Mouse (Mus musculus) kidney, adult 2 months (tissue): Measurements from ENCODE around the gene Ralgps1. TPM values are rescaled to one million over a fixed set of nuclear protein-coding genes. Genes with fewer than 3 reads are reported as not detected.
A peak's percentile ranks its signal among the peaks of the same experiment; 100 is the strongest.

Experiments used
- DNase-seq: peaks from one replicate; pipeline ENCODE4 v3.0.0; 2021
- H3K27ac ChIP-seq: fragments of 200-500 bp; 2 replicates; pipeline ENCODE4 v1.5.1; 2012; ENCODE audit warnings: low read depth, low read length, control low read depth, inconsistent platforms; ENCODE audit not compliant: insufficient read depth
- H3K27me3 ChIP-seq: fragments of 200-500 bp; replicated peaks from 2 replicates; pipeline ENCODE4 v1.6.1; 2012; ENCODE audit warnings: mild to moderate bottlenecking, moderate library complexity, low read length, inconsistent platforms; ENCODE audit not compliant: control insufficient read depth, insufficient read depth
- H3K36me3 ChIP-seq: fragments of 200-500 bp; 2 replicates; pipeline ENCODE4 v1.6.1; 2012; ENCODE audit warnings: mild to moderate bottlenecking, moderate library complexity, low read length, inconsistent platforms; ENCODE audit not compliant: control insufficient read depth, insufficient read depth
- H3K4me1 ChIP-seq: fragments of 200-500 bp; 2 replicates; pipeline ENCODE4 v1.6.1; 2011; ENCODE audit warnings: low read length; ENCODE audit not compliant: control insufficient read depth, insufficient read depth
- H3K4me3 ChIP-seq: fragments of 200-500 bp; 2 replicates; pipeline ENCODE4 v1.5.1; 2011; ENCODE audit warnings: mild to moderate bottlenecking, low read depth, low read length, control low read depth; ENCODE audit not compliant: insufficient read depth
- CTCF ChIP-seq: fragments of 200-500 bp; conservative IDR thresholded peaks from 2 replicates; pipeline ENCODE4 v1.5.1; 2011; ENCODE audit warnings: low read depth, mild to moderate bottlenecking, control low read depth, low read length, moderate library complexity, mixed read lengths; ENCODE audit not compliant: insufficient read depth, insufficient read length
- POLR2A ChIP-seq: fragments of 200-500 bp; IDR thresholded peaks from one replicate; pipeline ENCODE4 v1.6.1; 2011; ENCODE audit warnings: low read depth, low read length, control low read depth
- WGBS: fragments of 180-500 bp; shearing (Covaris S2); methylation state at CpG from one replicate; pipeline ENCODE4 v1.1.7; 2018; 5-methylcytosine and 5-hydroxymethylcytosine counted together
- polyA plus RNA-seq: library from polyadenylated mRNA; depleted of rRNA; stranded (reverse); fragments of >200 nt; gene quantifications from 2 replicates; pipeline ENCODE4 v1.2.3, GENCODE M21; 2012

Gene Ralgps1
- polyA plus RNA-seq, 1 experiment, result 4.9 TPM

DNA sequence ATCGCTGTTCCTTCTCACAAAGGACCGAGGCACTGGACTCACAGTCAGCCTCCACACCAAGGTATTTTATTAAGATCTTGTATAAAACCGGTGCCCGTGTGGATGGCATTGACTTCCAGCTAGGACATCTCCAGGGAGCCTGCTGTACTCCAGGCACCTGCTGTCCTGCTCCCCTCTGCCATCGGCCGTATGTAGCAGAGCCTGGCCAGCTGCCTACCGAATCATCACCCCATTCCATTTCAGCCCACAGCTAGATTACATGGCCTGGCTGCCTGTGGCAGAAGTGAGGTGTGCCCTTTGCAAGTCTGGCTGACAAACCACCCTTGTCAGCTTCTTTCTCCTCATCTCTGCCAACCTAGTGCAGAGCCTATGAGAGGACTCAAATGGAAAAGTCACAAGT is 197.6 kb downstream of the Ralgps1 start:
- H3K36me3 ChIP-seq, result no peaks in the 10 kb centered on the region
- no peak overlapping the region for H3K4me3 ChIP-seq
- DNase-seq, result no peak
- H3K27ac ChIP-seq, result no peak overlapping the region
- H3K27me3 ChIP-seq, result no peaks in the 10 kb centered on the region
- H3K4me1 ChIP-seq, result peaks cover 5% of the 10 kb centered on the region; the same call in 1 of the 2 replicates
- WGBS, result 87% methylated on average over 7 of the region's 7 CpGs
- no peak for TF ChIP-seq CTCF
- TF ChIP-seq POLR2A, result no peak

- no peak overlapping the region for H3K27ac ChIP-seq
- TF ChIP-seq CTCF (no peak), POLR2A (no peak)
- no peak for DNase-seq
- no peak overlapping the region for H3K4me3 ChIP-seq
- whole genome bisulfite sequencing, result 77% methylated on average over 10 of the region's 10 CpGs
- no peaks in the 10 kb centered on the region for H3K27me3 ChIP-seq
- peaks cover 5% of the 10 kb centered on the region; the same call in 1 of the 2 replicates for H3K4me1 ChIP-seq
- H3K36me3 ChIP-seq, result no peaks in the 10 kb centered on the region
Measured at GRCm38 (mm10) chr2:33173126-33173525, 198.2 kb downstream of the Ralgps1 start.

- Histone ChIP-seq H3K4me3 (no peak overlapping the region), H3K4me1 (peaks cover 8% of the 10 kb centered on the region; the same call in 1 of the 2 replicates), H3K27me3 (no peaks in the 10 kb centered on the region), H3K36me3 (no peaks in the 10 kb centered on the region), H3K27ac (no peak overlapping the region)
- TF ChIP-seq CTCF (no peak), POLR2A (no peak)
- DNase-seq, result no peak
- 73% methylated on average over 10 of the region's 10 CpGs for WGBS
Measured at GRCm38 (mm10) chr2:33170777-33171565, 200.3 kb downstream of the Ralgps1 start.

DNA sequence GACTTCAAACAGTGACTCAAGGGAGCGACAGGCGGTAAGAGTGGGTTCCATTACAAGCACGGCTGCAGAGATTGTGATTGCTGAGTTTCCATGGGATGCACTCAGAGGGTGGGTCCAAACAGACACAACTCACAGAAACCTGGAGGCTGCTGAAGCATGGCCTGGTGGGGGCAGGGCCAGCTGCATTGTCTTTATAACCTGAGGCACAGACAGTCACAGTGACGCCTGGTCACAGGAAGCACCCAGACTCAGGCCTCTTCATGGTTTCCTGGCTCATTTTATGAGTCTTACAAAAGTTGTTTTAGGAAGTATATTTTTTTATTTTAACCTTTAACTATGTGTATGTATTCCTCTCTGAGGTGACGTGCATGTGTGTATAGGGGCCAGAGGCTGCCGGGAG is 201.8 kb downstream of the Ralgps1 start:
- Histone ChIP-seq H3K4me1 (peaks cover 20% of the 10 kb centered on the region), H3K36me3 (no peaks in the 10 kb centered on the region), H3K4me3 (no peak overlapping the region), H3K27ac (no peak overlapping the region), H3K27me3 (no peaks in the 10 kb centered on the region)
- DNase-seq, result no peak
- 79% methylated on average over 6 of the region's 6 CpGs for WGBS
- TF ChIP-seq POLR2A (no peak), CTCF (no peak)

DNA sequence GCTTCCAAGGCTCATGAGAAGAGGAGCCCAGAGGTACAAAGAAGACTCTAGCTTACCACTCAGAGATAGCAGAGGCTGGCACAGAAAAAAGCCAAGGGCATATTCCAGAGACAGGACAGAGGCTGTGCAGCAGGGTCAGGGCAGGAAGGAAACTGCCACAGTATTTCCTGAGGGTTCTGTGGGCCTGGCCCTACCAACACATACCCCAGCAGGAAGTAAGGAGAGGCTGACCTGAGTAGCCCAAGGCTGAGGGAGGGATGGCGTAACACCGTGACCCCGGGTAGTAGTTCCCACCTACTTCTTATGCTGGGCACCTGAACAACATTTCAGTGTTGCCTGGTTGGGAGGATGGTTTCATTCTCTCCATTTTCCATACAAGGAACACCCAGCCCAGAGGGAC is 204.2 kb downstream of the Ralgps1 start:
- no peak overlapping the region for H3K27ac ChIP-seq
- H3K4me3 ChIP-seq, result no peak overlapping the region
- WGBS, result 78% methylated on average over 3 of the region's 3 CpGs
- no peak for TF ChIP-seq POLR2A
- no peak for TF ChIP-seq CTCF
- H3K36me3 ChIP-seq, result no peaks in the 10 kb centered on the region
- peaks cover 21% of the 10 kb centered on the region for H3K4me1 ChIP-seq
- H3K27me3 ChIP-seq, result no peaks in the 10 kb centered on the region
- DNase-seq, result no peak

DNA sequence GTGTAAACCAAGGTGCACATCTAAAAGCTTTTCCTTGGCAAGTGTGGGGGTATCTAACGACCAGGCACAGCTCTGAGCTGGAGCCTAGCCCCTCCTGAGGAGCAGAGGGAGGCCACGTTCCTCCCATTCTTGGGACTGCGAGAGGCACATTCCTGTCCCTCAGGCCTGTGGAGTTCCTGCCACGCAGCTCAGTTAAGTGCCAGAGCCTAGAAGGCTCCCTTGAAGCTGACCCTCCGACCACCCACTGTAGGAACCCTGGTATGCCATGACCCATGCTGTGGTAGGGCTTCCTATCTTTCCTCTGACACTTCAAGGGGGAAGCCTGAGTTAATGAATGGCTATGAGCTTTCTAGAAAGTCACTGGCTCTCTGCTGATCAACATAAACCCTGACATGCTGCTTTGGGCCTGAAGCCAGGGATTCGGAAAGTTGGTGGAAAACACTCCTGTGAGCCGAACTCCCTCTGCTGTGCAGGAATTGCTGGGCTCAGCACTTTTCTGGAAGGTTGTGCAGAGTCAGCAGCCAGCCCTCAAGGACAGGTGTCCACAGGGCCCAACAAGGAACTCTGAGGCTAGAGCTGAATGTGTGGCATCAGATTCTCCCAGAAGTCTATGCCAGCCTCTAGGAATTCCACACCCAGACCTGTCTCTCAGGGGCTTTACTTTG is 205.4 kb downstream of the Ralgps1 start:
- H3K4me3 ChIP-seq, result no peak overlapping the region
- H3K27ac ChIP-seq, result peak overlapping the region; percentile 67
- DNase-seq, result peak; percentile 93
- H3K4me1 ChIP-seq, result peaks cover 21% of the 10 kb centered on the region
- WGBS, result 21% methylated on average over 7 of the region's 7 CpGs
- no peaks in the 10 kb centered on the region for H3K36me3 ChIP-seq
- TF ChIP-seq CTCF (no peak), POLR2A (no peak)
- H3K27me3 ChIP-seq, result no peaks in the 10 kb centered on the region

DNA sequence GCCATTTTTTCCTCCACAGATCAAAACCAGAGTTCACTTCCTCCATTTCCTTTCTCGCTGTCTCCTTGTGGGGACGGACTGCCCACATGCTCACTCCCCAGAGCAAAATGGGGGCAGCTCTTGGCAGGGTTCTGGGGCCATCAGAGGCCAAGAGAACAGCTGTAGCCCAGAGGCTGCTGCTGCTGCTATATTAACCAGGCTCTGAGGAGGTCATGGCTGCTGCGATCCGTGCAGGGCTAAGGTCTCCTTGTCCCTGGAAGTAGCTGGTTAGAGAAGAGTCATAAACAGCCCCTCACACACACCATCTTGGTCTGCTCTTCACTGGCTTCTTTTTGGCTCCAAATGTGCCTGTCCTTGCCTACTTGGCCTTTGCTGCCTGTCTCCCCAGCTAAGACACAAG is 206.1 kb downstream of the Ralgps1 start:
- Histone ChIP-seq H3K4me1 (peaks cover 21% of the 10 kb centered on the region), H3K4me3 (no peak overlapping the region), H3K36me3 (no peaks in the 10 kb centered on the region), H3K27ac (peak overlapping the region; percentile 67), H3K27me3 (no peaks in the 10 kb centered on the region)
- TF ChIP-seq POLR2A (no peak), CTCF (no peak)
- 26% methylated on average over 4 of the region's 4 CpGs for WGBS
- peak; percentile 73 for DNase-seq
